Mouse (Mus musculus) Muller cell, postnatal 12 days (primary cell): ENCODE data around the gene Mbtd1.

Source experiments
- DNase-seq: peaks from one replicate; pipeline ENCODE4 v3.0.0-alpha.2; 2015; ENCODE audit errors: inconsistent ontology term

The Mbtd1 gene

GRCm38 (mm10) chr11:93987625-93988327 is 102.1 kb downstream of the Mbtd1 start:
- DNase-seq, result peak; percentile 8

DNA sequence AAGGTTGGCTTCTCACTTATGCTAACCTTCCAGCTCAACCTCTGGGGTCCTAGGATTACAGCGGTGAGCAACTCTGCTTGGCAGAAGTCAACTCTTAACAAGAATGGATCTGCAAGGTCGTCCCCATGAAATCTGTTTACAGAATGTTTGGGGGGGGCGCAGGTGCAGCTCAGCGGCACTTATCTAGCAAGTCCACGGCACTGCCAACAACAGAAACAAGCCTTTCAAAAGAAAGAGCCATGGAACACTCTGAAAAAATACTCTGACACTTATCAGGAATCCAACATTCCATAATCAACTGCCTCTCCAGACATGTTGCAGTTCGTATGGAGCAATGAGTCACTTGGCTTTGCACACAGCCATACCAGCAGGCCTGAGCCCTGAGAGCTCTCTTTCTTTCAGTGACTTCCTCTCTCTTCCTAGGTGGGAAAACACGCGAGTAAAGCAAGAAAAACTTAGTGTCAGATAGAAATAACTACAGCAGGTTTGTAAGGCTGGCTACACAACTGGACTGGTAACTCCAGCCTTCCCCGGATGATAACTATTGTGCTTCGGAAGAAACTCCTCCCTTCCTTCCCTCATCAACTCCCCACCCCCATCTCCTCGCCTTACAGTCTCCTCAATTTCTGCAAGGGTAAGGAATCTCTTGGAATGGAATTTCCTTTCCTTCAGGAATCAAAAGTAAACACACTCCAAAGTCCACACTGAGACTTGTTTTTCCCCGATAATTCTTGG is 102.8 kb downstream of the Mbtd1 start:
- DNase-seq, result no peak

- no peak for DNase-seq
Observed at GRCm38 (mm10) chr11:93994531-93994930, 108.9 kb downstream of the Mbtd1 start.

GRCm38 (mm10) chr11:93995111-93995719 is 109.6 kb downstream of the Mbtd1 start:
- peak; percentile 96 for DNase-seq

- DNase-seq, result peak; percentile 98
Observed at GRCm38 (mm10) chr11:93995720-93996305, 110.2 kb downstream of the Mbtd1 start, which contains the start of gene Spag9. Gene Spag9 (plus strand): TSS chr11:93996091.
